Comparison of ENCODE assay signal across 8 mouse cellular contexts in the genomic region with DNA sequence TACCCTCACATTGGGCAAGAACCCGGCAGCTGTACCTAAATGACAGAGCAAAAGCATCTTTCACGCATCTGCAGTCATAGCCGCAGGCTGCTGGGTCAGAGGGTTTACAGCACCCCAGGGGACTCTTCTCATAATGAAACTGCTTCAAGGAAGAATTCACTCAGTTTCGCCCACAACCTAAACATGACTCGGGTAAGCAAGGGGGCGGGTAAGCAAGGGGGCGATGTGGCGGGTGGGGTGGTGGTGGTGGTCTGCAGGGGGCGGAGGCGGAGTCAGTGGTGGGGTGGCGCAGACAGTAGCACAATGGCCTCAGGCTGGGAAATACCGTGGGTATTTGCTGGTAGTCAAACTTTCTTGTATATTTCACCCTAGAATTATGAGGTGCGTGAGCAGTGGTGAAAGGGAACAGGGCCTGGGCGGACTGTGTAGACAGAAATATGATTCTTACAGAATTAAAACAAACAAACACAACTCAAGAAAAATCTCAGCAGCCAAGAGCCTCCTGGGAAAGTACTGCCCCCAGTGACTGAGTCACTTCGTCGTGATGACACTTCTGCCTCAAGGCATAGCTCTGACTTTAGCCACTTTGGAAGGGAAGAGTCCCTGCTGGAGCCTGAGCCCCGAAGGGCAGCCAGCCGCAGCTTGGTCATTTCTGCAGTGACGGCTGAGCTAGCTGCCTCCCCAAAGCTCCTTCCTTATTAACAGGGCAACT. TPM values are rescaled to one million over a fixed set of nuclear protein-coding genes. Genes with fewer than 3 reads are reported as not detected.
DNase-seq lines count a peak whose midpoint lies in the region; ATAC-seq and TF ChIP-seq lines count a peak whose summit lies in the region.

No protein-coding gene starts in this region.

- no peak for TF ChIP-seq CTCF in intestine, postnatal 0 days (IDR thresholded peaks at IDR 0.05; ENCODE audit: low read depth)
- TF ChIP-seq CTCF in layer of hippocampus, adult 2 months (conservative IDR thresholded peaks at IDR 0.05) = no peak

- no peaks in the 10 kb centered on the region; the same call in 1 of the 2 replicates for H3K9me3 ChIP-seq in heart, embryonic 14.5 days (ENCODE audit: control insufficient read depth, low read length)
- H3K9me3 ChIP-seq in intestine, postnatal 0 days (ENCODE audit: control insufficient read depth) = no peaks in the 10 kb centered on the region
- no peaks in the 10 kb centered on the region for H3K9me3 ChIP-seq in neural tube, embryonic 12.5 days

- H3K36me3 ChIP-seq in heart, embryonic 14.5 days (ENCODE audit: control insufficient read depth, insufficient read depth, low read length) = no peaks in the 10 kb centered on the region
- no peaks in the 10 kb centered on the region for H3K36me3 ChIP-seq in intestine, postnatal 0 days (ENCODE audit: control insufficient read depth, insufficient read depth)
- H3K36me3 ChIP-seq in neural tube, embryonic 12.5 days = no peaks in the 10 kb centered on the region

- no peak for ATAC-seq in heart, embryonic 14.5 days (ENCODE audit: insufficient number of reproducible peaks, insufficient read depth, low FRiP score, low read depth)
- ATAC-seq in intestine, postnatal 0 days = no peak
- peak; percentile 83 for ATAC-seq in neural tube, embryonic 12.5 days (ENCODE audit: low FRiP score, low read depth)

- H3K4me2 ChIP-seq in heart, embryonic 14.5 days (ENCODE audit: low read length) = peak overlapping the region; percentile 38
- H3K4me2 ChIP-seq in intestine, postnatal 0 days (replicated peaks; ENCODE audit: low read depth) = 0 out of 2 replicates have a peak overlapping the region, but pooled peaks have one; percentile 13
- peak overlapping the region; percentile 54 for H3K4me2 ChIP-seq in neural tube, embryonic 12.5 days (replicated peaks)

- H3K4me1 ChIP-seq in heart, embryonic 14.5 days (ENCODE audit: control insufficient read depth in 2 of 2, insufficient read depth in 2 of 2, low read length in 2 of 2) = no peaks in the 10 kb centered on the region
- no peaks in the 10 kb centered on the region for H3K4me1 ChIP-seq in intestine, postnatal 0 days (replicated peaks; ENCODE audit: control insufficient read depth, insufficient read depth, low read length)
- H3K4me1 ChIP-seq in neural tube, embryonic 12.5 days = peaks cover 17% of the 10 kb centered on the region

- 31% methylated on average over 19 of the region's 19 CpGs for WGBS in heart, embryonic 14.5 days
- WGBS in intestine, postnatal 0 days = 43% methylated on average over 19 of the region's 19 CpGs
- WGBS in neural tube, embryonic 12.5 days = 16% methylated on average over 19 of the region's 19 CpGs

- no peak overlapping the region for H3K9ac ChIP-seq in heart, embryonic 14.5 days (ENCODE audit: low read length)
- H3K9ac ChIP-seq in intestine, postnatal 0 days (ENCODE audit: low read depth, low read length) = no peak overlapping the region
- H3K9ac ChIP-seq in neural tube, embryonic 12.5 days = peak overlapping the region; percentile 33; the same call in 1 of the 2 replicates

- no peak overlapping the region for H3K27ac ChIP-seq in heart, embryonic 14.5 days (replicated peaks in 1 of 2; ENCODE audit: control insufficient read depth in 1 of 2, insufficient read depth in 1 of 2, low read depth in 2 of 2, low read length in 2 of 2)
- H3K27ac ChIP-seq in intestine, postnatal 0 days (ENCODE audit: low read depth, low read length) = no peak overlapping the region
- H3K27ac ChIP-seq in neural tube, embryonic 12.5 days = no peak overlapping the region
- H3K27ac ChIP-seq in layer of hippocampus, adult 2 months = no peak overlapping the region

- no peaks in the 10 kb centered on the region for H3K27me3 ChIP-seq in heart, embryonic 14.5 days (ENCODE audit: control insufficient read depth, insufficient read depth, low read length)
- H3K27me3 ChIP-seq in intestine, postnatal 0 days (replicated peaks; ENCODE audit: control insufficient read depth, insufficient read depth, low read length) = no peaks in the 10 kb centered on the region
- no peaks in the 10 kb centered on the region for H3K27me3 ChIP-seq in neural tube, embryonic 12.5 days (replicated peaks)

- H3K4me3 ChIP-seq in heart, embryonic 14.5 days (ENCODE audit: control insufficient read depth in 1 of 2, insufficient read depth in 1 of 2, low read depth in 1 of 2, low read length in 2 of 2) = no peak overlapping the region
- no peak overlapping the region for H3K4me3 ChIP-seq in intestine, postnatal 0 days (ENCODE audit: low read depth, low read length)
- H3K4me3 ChIP-seq in neural tube, embryonic 12.5 days = 0 out of 2 replicates have a peak overlapping the region, but pooled peaks have one; percentile 9
- H3K4me3 ChIP-seq in layer of hippocampus, adult 2 months = no peak overlapping the region

- DNase-seq in heart, adult 8-10 months (ENCODE audit: low spot score) = no peak
- DNase-seq in fibroblast of lung, adult 2 months (ENCODE audit: low read depth) = peak; percentile 34
- no peak for DNase-seq in layer of hippocampus, adult 9-11 months
- DNase-seq in layer of hippocampus, adult 2 months (ENCODE audit: low spot score in 2 of 2) = no peak
- DNase-seq in adrenal gland, postnatal 25 days = no peak

RNA-seq across cellular contexts. Expression of gene Mex3b, which starts 55.8 kb away (rescaled TPM):
- 8.7 and 10.3 TPM in 2 replicates for polyA plus RNA-seq in heart, embryonic 14.5 days (2014; fragmentation: Nextera tagmentation; extraction: Ambion mirVana)
- total RNA-seq in heart, adult 8-10 months (2022) = 1 to 10 TPM; 1.1 to 1.3 (median 1.3) TPM
- polyA plus RNA-seq in intestine, postnatal 0 days (2015; fragmentation: Nextera tagmentation; extraction: Ambion mirVana) = 2.3 and 2.8 TPM in 2 replicates
- polyA plus RNA-seq in neural tube, embryonic 12.5 days (2016; fragmentation: Nextera tagmentation; extraction: Ambion mirVana) = 42.9 and 44.0 TPM in 2 replicates
- 10 to 100 TPM; 22.6 to 25.0 TPM for total RNA-seq in layer of hippocampus, adult 2 months (2021)
- total RNA-seq in adrenal gland, postnatal 25 days (2021) = 2.1 and 3.2 TPM in 2 replicates
